Mouse (Mus musculus): ENCODE results near the gene Osbpl7.

Osbpl7 gene

GRCm38 (mm10) chr11:97074235-97074634, 23.8 kb downstream of the Osbpl7 start:
- no peak for ATAC-seq (ENCODE audit: insufficient number of reproducible peaks, low FRiP score, low TSS enrichment)

- no peak for ATAC-seq (ENCODE audit: insufficient number of reproducible peaks, low FRiP score, low TSS enrichment)
These were observed 28.3 kb downstream of the Osbpl7 start for GRCm38 (mm10) chr11:97078751-97079150.

- no peak for ATAC-seq (ENCODE audit: insufficient number of reproducible peaks, low FRiP score, low TSS enrichment)
These were observed 29.9 kb downstream of the Osbpl7 start for GRCm38 (mm10) chr11:97080291-97080690.

- ATAC-seq (ENCODE audit: insufficient number of reproducible peaks, low FRiP score, low TSS enrichment), result no peak; the same call in 1 of the 2 replicates
These were observed 32.5 kb downstream of the Osbpl7 start for GRCm38 (mm10) chr11:97082977-97083376.

DNA sequence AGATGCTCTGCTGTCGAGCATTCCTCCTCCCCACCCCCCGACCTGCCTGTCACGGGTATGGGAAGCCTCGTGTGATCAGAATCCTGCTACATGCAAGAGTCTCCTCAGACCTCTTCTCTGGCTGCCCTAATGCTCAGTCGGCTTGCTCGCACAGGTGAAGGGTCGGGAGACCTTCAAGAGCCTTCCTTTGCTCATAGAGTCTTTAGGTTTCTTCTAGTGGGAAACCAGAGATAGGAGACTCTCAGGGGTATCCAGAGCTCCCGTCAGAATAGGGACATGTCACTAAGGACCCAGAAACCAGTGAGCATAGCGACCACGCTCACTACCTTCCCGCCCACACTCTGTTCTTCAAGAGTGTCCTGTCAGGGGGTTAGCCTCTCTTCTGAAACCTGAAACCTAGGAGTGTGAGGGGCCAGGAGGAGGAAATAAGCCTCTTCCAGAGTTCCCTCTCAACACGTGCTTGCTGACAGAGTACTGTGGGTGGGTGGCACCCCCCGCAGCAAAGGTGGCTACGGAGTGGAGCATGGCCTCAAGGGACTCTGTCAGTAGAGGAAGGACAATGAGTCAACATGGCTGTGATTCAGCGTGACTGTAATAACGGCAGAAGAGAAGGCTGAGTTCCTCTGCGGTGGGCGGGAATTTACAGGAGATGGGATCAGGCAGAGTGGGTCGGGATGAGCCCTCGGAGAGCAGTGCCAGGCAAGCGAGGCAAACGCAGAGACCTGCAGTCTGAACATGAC, 33.1 kb downstream of the Osbpl7 start:
- ATAC-seq (ENCODE audit: insufficient number of reproducible peaks, low FRiP score, low TSS enrichment), result no peak

- no peak for ATAC-seq (ENCODE audit: insufficient number of reproducible peaks, low FRiP score, low TSS enrichment)
These were observed 34.5 kb downstream of the Osbpl7 start for GRCm38 (mm10) chr11:97084821-97085505.

- ATAC-seq (ENCODE audit: insufficient number of reproducible peaks, low FRiP score, low TSS enrichment), result no peak
These were observed 35.9 kb downstream of the Osbpl7 start for GRCm38 (mm10) chr11:97086365-97086764.

- ATAC-seq (ENCODE audit: insufficient number of reproducible peaks, low FRiP score, low TSS enrichment), result no peak
These were observed 44.2 kb downstream of the Osbpl7 start for GRCm38 (mm10) chr11:97094600-97094999.

GRCm38 (mm10) chr11:97098791-97099190, 48.4 kb downstream of the Osbpl7 start:
- ATAC-seq (ENCODE audit: insufficient number of reproducible peaks, low FRiP score, low TSS enrichment), result no peak; the same call in 1 of the 2 replicates

- peak; percentile 49; the same call in 1 of the 2 replicates for ATAC-seq (ENCODE audit: insufficient number of reproducible peaks, low FRiP score, low TSS enrichment)
These were observed 51.3 kb downstream of the Osbpl7 start for GRCm38 (mm10) chr11:97101722-97102121.

- no peak for ATAC-seq (ENCODE audit: insufficient number of reproducible peaks, low FRiP score, low TSS enrichment)
These were observed 53.0 kb downstream of the Osbpl7 start for GRCm38 (mm10) chr11:97103163-97104090.

- no peak for ATAC-seq (ENCODE audit: insufficient number of reproducible peaks, low FRiP score, low TSS enrichment)
These were observed 53.7 kb downstream of the Osbpl7 start for GRCm38 (mm10) chr11:97104091-97104483.

DNA sequence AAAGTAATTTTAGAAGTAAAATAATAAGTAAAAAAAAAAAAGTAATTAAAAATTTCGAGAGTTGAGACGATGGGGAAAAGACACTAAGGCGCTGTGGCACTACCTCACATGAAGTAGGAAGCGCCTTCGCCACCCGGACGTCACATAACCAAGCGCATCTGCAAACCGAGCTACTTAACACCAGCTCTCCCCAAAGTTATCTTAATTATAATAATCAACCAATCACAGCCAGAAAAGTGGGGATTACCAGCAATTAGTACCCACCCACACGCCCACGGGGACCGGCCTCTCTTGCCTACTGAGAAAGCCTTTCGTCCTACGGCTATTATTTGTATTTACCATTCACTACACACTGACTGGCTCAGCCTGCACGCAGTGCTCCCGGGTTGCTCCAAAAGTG, 58.5 kb downstream of the Osbpl7 start:
- no peak for ATAC-seq (ENCODE audit: insufficient number of reproducible peaks, low FRiP score, low TSS enrichment)

DNA sequence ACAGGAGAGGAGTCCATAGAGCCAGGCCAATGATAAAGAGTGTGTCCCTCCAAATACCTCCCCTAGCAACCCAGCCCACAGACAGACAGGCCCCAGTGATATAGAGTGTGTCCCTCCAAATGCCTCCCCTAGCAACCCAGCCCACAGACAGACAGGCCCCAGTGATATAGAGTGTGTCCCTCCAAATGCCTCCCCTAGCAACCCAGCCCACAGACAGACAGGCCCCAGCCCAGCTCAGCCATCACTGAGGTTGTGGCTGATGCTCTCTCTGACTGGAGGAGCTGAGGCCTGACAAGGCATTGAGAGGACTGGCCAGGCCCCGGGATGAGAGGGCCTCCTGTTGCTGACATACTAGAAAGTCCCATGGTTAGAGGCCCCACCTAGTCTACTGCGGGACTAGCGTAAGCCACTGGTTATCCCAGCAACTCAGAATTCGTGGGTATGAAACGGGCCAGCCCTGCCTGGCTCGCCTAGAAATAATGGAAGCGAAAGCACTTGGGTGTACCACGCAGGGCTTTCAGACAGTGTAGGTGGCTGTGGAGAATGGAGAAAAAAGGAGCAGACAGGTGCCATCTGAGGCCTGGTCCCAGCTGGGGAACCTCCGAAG, 62.2 kb downstream of the Osbpl7 start:
- no peak for ATAC-seq (ENCODE audit: insufficient number of reproducible peaks, low FRiP score, low TSS enrichment)

- no peak for ATAC-seq (ENCODE audit: insufficient number of reproducible peaks, low FRiP score, low TSS enrichment)
These were observed 64.5 kb downstream of the Osbpl7 start, which contains the start of gene Tbx21 for GRCm38 (mm10) chr11:97114671-97115601. Gene Tbx21 (minus strand): TSS chr11:97115331.

- ATAC-seq (ENCODE audit: insufficient number of reproducible peaks, low FRiP score, low TSS enrichment), result no peak
These were observed 65.4 kb downstream of the Osbpl7 start for GRCm38 (mm10) chr11:97115797-97116196.
